Mouse (Mus musculus): ENCODE data around the gene Gripap1.

DNA sequence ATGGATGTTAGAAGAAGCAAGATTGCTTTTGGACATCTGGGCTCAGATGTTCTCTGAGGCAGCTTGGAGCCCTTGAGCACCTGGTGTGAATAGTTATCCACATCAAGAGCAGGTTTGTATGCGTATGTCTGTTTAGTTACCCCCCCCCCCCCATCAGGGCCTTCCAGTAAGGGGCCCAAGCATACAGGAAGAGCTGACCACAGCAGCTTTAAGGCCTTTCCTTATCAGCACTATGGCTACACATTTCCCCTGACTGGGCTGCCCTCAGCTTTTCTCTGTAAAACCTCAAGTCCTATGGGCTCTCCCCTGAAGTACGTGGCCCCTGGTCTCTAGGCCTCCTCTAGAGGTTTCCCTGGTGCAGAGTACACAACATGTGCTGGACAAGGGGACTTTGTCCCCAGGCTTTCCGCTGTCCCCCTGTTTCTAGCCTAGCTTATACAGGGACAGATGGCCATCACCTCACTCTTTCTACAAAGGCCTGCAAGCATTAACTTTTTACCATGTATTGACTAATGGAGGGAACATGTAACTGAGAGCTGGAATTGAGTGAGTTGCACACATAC is 69.7 kb downstream of the Gripap1 start:
- TF ChIP-seq CTCF (conservative IDR thresholded peaks at IDR 0.05; ENCODE audit: insufficient read depth, insufficient read length, low read depth, low read length) (no peak), POLR2A (IDR thresholded peaks at IDR 0.05; ENCODE audit: low read depth, low read length) (no peak)

Measured in kidney, adult 2 months (tissue).